Mouse (Mus musculus) cerebellum, postnatal 4 days (tissue): ENCODE measurements around the gene Ugt1a2.
"Not testable (repeated sequence)": the region's sequence is repeated elsewhere in the genome, so short reads cannot be mapped to it uniquely, and the experiment has no call there.

ENCODE experiments used
- DNase-seq, 2 experiments: peaks; one replicate each; pipeline ENCODE4 v3.0.0; 2022; ENCODE audit warnings: low spot score in 2 of 2, mixed read lengths in 1 of 2

Gene Ugt1a2

DNA sequence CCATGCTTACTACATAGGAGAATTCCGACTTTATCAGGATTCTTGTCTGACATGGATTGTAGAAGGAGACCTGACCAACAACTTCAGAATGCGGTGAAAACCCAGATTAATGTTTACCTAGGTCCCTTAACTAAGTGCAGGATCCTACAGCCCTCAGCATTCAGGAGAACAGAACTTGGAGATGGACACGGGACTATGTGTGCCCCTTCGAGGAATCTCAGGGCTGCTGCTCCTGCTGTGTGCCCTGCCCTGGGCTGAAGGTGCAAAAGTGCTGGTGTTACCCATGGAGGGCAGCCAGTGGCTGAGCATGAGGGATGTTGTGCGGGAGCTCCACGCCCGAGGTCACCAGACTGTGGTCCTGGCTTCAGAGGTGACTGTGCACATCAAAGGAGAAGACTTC is at the start of gene Ugt1a2:
Gene Ugt1a2, plus strand, starts transcription at position 146 of the 400 bp plus-strand sequence.
- DNase-seq = no peak

DNA sequence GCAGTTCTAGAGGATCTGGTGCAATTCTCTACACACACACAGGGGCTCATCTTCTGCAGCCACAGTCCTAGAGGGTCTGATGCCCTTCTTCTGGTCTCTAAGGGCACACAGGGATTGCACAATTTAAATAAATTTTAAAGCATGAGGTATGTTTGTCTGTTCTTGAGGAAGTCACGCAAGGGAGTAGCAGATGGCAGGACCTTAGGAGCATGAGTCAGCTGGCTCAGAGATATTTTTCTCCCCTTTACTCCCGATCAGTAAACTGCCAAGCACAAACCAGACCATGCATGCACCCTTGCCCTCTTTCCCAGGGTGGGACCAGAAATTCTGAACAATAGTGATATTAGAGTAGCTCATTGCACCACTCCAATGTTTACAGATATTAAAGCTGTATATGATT is 42.0 kb upstream of the Ugt1a2 start:
- no peak for DNase-seq

DNA sequence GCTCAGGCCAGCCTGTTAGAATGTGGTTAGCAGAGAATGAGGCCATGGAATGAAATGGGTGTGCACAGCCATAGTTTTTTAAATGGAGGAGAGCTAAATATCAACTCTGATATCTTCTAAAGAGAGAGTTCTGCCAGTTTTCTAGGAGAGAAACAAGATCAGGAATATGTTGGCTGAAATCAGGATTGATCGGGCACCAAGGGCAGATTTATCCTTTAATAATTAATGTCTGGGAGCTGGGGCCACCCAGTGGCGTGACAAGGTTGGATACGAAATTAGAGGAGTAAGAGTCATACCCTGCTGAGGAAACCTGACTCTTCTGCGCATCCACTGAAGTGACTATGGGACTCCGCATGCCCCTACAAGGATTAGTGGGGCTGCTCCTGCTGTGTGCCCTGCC is 34.7 kb upstream of the Ugt1a2 start, which contains the start of gene Ugt1a5:
Gene Ugt1a5, plus strand, starts transcription at position 302 of the 400 bp plus-strand sequence.
- DNase-seq = no peak

DNA sequence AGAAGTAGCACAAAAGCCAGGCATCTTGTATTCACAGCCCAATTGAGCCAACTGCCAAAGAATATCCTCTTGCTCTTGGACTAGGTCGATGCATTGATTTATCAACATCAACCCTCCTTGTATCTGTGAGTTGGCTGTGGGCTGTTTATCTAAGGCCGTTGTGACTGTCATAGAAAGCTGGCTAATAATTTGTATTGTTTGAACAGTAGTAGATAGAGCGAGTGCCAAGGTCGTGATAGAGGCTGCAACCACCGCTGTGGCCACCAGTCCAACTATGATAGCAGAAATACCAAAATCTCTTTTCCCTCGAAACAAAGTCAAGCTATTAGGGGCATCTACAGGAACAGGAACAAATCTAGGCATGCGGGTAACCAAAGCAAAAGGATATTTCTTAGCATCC is 28.2 kb upstream of the Ugt1a2 start:
- DNase-seq = not testable (repeated sequence)

DNA sequence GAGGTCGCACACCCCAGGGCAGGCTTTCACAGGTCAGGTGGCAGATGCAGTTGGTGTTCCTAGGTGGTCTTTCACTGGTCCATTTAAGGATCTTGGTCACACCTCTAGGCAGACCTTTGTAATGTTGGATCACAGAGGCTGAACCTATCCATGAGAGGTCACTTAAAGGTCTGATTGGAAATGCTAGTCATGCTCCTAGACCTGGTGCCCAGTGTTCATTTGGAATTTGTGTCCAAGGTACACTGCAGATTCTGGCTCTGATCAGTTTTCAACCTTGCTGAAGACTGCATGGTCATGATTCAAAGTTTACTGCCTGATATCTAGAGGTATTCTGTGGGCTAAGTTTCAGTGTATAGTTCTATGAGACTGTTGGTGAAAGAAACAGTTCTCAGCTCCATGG is 20.7 kb upstream of the Ugt1a2 start:
- DNase-seq = no peak

DNA sequence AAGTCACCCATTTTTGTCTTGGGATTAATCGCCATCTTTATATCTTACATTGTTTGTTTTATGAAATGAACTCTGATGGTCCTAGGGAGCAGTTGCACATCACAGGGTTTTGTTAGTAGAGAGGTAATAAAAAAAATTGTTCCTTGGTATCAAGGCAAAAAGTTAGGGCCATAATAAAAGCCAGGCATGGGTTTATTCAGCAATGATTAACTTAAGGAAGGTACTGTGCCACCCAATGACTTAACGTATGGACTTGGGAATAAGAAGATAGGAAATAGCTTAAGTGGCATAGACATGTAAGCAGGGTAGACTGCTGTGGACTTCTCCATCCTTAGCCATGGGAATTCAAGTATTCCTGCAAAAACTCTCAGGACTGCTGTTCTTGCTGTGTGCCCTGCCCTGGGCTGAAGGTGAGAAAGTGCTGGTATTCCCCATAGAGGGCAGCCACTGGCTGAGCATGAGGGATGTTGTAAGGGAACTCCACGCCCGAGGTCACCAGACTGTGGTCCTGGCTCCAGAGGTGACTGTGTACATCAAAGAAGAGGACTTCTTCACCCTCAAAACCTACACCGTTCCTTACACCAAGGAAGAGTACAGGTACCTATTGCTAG is 14.0 kb upstream of the Ugt1a2 start:
- DNase-seq = no peak

DNA sequence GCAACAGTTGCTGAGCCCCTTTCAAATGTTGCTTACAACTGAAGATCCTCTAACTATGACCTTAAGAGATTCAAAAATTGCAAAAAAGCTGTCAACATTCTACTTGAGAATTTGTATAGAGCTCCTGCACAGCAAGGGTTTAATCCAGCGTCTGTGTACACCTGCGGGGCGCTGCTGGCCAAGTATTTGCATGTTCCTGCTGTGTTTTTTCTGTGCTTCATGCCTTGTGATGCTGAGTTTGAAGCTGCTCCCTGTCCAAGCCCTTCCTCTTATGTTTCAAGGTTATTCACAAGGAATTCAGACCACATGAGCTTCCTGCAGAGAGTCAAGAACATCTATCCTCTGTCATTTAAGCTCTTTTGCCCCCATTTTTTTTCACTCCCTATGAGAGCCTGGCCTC is 8.3 kb upstream of the Ugt1a2 start:
- no peak for DNase-seq

DNA sequence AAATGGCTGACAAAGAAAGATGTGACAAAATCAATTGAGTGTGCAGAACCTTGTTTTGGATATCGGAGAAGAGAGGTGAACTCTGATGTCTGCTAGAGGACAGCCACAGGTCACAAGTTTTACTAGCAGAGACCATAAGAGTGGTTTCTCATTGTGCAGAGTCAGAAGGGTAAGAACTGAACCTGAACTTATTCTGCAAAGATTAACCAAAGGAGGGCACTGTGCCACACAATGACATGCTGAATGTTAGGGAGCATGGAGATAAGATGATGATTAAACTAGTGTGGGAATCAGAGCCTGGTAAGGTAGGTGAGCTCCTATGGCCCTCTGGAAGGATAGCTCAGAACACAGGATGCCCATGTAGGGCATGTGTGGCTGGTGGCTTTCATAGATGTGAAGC is 4.7 kb upstream of the Ugt1a2 start:
- no peak for DNase-seq

DNA sequence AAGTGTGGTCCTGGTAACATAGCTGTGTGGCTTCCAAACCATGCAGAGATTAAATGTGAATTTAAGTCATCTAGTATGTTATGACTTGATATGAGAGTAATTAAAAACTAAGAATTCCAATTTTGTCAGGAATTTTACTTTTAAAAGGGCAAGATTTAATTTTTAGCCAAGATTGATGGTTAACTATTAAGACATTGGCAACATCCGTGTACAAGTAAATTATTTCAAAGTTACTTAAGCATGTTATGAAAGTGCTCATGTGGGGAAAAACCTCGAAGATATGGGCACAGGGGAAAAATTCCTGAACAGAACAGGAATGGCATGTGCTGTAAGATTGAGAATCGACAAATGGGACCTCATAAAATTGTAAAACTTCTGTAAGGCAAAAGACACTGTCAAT is 3.0 kb upstream of the Ugt1a2 start:
- no peak for DNase-seq

DNA sequence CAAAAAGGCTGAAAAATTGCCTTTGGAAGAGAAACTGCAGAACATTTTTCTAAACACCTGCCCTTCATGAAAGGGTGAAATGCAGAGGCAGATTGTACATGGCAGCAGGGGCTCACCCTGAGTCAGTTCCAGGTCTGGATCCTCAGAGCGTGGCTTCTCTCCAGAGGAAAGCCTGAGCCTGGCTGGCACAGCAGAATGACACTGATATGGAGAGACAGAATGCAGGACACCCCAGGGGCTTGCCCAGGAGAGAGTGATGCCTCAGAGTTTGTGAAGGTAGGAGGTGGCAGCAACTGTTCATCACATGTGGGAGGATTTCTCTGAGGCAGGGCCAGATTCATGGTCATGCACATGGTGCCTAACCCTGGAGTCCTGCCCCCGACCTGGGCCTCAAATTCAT is 405 bp upstream of the Ugt1a2 start:
- no peak for DNase-seq

DNA sequence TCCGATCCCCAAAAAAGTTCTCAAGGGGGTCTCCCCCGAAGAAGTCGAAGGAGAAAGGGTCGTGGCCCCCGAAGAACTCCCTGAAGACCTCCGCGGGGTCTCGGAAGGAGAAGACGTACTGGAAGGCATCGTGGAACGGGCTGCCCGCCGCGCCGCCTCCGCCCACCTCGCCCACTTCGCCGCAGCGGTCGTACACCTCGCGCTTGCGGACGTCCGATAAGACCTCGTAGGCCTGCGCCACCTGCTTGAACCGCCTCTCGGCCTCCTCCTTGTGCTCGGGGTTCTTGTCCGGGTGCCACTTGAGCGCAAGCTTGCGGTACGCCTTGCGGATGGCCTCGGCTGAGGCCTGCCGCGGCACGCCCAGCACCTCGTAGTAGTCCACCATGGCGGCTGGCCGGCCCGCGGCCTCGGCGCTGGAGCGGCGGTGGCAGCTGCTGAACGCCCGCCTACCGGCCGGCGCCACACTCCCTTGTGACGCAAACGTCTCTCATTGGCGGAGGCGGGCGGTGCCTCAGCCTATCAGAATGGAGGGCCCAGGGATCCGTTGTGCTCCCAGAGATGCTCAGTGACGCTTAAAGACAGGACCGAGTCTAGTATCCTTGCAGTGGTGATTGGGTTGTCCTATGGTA is 5.0 kb downstream of the Ugt1a2 start, which contains the start of gene Dnajb3:
Gene Dnajb3, minus strand, starts transcription at position 489 of the 629 bp plus-strand sequence.
- peak; percentile 55 to 80 for DNase-seq

DNA sequence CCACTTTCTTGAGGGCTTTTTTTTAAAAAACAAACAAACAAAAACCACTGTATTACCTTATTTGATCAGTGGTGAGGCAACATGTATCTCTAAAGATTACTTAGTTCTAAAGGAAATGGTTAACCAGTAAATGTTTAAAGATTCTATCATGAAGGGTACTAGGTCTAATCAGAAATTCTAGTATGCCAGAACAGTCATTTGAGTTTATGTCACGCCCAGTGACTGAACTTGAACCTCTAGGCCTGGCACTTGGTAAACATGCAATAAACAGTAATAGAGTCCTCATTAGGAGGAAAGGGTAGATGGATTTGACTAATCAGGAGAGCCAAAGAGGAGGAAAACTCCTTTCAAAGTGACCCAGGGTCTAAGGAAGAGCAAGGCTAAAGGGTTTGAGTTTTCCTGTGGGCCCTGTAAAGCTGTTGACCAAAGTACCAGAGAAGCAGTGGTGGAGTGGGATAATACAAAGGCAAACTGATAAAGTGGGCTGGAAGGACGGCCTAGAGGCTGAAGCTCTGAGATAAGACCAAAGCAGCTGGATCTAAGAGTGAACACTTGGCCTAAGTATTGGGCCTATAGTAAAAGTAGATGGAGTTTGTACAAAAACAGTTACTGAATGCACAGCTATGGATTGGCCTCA is 6.6 kb downstream of the Ugt1a2 start:
- DNase-seq = no peak

DNA sequence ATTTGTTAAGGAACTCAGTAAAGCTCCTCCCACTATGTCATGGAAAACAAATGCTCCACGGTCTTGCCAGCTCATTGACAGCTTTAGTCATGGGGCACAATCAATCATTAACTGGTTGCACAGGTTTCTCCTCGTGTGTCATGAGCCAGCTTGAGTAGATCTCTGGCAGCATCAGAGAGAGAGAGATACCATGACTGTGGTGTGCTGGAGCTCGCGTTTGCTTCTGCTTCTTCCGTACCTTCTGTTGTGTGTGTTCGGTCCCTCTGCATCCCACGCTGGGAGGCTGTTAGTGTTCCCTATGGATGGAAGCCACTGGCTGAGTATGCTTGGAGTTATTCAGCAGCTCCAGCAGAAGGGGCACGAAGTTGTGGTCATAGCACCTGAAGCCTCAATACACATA is 11.4 kb downstream of the Ugt1a2 start, which contains the start of gene Ugt1a1:
Gene Ugt1a1, plus strand, starts transcription at position 148 of the 400 bp plus-strand sequence.
- no peak for DNase-seq

DNA sequence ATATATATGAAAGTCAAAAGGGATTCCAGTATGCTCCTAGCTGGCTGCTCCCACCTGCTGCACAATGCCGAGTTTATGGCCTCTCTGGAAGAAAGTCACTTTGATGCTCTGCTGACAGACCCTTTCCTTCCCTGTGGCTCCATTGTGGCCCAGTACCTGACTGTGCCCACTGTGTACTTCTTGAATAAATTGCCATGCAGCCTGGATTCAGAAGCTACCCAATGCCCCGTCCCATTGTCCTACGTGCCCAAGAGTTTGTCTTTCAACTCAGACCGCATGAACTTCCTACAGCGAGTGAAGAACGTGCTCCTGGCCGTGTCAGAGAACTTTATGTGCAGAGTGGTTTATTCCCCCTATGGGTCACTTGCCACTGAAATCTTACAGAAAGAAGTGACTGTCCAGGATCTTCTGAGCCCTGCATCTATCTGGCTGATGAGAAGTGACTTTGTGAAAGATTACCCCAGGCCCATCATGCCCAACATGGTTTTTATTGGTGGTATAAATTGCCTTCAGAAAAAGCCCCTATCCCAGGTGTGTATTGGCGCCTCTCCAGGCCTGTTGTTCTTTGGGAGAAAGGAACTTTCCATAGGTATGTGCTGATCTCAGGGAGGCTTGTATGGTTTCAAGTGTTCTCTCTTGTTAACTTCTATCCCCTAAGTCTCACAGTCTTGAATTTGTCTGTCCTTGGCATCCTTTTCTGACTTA is 12.1 kb downstream of the Ugt1a2 start:
- no peak for DNase-seq

DNA sequence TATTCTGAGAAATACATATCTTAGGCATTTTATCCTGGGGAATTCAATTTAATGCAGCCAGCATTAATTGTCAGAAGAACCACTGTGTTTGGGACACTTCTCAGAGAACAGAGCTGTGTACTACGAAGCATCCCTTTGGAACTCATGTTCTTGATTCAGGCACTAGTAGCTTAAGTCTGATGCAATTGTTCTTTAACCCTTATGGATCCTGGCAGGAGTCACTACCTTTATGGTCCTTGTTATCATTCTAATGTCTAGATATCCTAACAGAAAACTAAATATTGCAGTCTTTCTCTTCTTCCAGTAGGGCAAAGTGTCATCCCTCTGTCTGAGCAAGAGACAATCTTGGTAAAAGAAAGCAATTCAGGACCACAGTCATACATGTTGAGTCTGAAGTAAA is 12.7 kb downstream of the Ugt1a2 start:
- no peak for DNase-seq

DNA sequence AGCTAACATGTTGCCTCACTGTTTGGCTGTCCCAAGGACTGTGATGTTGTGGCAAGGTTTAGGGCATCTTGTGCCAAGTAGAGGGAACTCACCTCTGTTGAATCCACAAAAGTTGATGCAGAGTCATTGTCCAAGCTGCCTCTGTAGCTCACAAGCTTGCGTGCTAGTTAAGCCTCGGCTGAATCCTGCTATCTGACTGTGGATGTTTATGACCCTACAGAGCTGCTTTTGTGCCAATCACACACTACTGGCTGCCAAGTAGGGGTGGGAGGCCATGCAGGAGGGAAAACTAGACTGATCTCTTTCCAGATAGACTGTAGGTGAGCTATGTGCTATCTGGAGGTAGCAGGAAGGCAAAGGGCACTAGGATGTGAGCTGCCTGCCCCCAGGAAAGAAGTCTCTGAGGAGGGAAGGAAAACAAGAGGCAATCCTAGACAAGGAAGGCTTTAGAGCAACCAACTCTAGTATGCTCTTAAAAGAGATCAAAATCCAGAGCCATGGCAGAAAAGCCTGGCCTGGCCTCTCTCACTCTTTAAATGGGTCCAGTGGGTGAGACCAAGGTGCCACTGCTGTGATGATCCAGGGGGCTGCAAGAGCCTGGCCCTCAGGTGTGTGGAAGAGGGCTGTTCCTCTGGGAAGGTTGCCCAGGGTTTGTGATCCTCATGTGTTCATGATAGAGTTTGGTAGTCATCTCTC is 13.5 kb downstream of the Ugt1a2 start:
- no peak for DNase-seq

DNA sequence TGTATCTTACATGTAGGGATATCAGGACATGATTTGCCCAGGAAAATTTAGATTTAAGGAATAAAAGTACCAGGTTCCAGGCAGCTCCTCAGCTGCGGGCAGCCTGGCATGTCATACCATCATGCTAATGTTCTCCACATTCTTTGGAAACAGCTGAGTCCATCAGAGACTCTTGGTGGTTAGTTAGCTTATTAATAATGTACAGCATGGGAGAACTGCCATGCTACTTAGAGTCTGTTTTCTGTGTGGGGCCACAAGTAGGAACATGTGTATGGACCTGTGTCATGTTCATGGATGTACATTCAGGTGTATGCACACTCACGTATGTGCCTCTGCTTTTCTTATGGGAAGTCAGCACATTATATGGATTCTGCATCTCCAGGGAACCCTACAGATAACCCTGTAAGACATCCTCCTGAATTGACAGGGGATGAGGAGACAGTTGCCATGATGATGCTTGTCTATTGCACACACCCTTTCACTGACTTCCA is 14.1 kb downstream of the Ugt1a2 start:
- no peak for DNase-seq

DNA sequence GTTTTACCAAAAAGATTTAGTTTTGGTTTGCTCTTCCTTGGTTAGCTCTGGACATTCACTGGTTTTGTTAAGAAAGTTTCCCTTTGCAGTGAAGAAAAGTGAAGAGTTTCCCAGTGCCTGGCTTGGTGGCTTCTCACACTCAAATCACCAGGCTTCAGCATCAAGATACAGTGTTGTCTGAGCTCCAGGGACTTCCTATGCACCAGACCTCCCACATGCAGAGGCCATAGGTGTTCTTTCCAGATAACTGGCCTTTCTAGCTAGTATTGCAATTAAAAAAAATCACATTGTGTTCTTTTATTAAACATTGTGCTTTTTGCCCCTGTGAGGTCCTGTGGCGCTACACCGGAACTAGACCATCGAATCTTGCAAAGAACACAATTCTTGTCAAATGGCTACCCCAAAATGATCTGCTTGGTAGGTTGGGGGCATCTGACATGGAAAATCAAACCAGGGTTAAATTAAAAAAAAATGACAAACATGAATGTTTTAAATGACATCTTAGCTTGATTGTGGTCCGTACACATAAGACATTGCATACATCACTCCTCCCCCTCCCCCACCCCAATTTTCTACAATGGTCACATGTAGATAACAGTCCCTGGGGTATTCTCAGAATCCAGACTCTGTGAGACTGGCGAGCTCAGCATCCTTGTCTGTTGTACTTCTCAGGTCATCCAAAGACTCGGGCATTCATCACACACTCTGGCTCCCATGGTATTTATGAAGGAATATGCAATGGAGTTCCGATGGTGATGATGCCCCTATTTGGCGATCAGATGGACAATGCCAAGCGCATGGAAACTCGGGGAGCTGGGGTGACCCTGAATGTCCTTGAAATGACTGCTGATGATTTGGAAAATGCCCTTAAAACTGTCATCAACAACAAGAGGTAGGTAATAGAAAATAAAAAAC is 15.3 kb downstream of the Ugt1a2 start:
- no peak for DNase-seq

DNA sequence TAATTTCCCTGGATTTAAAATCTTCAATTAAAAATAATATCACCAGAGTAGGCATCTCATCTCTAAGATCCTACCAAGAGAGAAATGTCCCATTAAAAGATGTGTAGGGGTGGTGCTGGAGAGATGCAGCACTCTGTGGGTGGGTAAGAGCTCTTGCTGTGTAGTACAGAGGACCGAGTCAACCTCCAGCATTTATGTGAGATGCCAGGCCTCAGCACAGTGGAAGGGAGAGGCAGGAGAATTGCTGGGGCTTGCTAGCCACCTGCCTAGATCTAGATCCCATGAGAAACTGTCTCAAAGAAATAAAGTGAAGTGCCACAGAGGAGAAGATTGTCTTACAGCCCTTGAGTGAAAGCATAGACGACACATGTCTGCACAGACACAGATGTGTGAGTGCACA is 16.1 kb downstream of the Ugt1a2 start:
- DNase-seq = no peak

DNA sequence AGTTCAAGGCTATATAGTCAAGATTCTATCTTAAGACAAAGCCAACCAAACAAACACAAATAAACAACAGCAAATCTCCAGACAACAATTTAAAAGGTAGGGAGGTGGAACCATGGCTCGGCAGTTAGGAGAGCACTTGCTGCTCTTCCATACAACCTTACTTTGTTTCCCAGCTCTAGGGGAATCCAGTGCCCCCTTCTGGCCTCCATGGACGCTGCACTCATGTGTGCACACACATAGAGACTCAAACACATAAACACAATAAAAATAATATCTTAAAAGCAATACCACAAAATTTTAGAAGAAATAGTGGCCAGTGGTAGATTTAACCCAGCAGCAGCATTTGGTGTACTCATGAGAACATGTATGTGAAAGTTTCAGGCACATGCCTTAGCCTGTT is 16.7 kb downstream of the Ugt1a2 start:
- no peak for DNase-seq

DNA sequence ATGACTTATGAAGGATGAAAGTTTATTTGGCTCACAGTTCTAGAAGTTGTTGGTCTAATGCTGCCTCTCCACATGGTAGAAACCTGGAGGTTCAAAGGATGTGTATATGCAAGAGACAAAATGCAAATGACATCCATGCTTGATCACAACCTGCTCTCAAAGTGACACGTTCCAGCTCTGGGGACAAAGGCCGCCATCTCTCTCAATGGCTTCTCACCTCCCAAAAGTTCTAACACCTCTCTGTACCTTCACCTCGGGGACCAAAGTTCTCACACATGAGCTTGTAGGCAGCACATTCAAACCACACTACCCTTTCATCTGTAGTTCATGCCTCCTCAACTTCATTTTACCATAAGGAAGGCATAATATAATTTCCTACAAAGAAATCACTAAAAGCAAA is 17.2 kb downstream of the Ugt1a2 start:
- DNase-seq = no peak
